Mouse (Mus musculus): ENCODE data around the gene Nedd4. TPM values are rescaled to one million over a fixed set of nuclear protein-coding genes. Genes with fewer than 3 reads are reported as not detected.

Nedd4 gene
- total RNA-seq, 2 experiments from 2014 or later: 288 to 318 TPM

DNA sequence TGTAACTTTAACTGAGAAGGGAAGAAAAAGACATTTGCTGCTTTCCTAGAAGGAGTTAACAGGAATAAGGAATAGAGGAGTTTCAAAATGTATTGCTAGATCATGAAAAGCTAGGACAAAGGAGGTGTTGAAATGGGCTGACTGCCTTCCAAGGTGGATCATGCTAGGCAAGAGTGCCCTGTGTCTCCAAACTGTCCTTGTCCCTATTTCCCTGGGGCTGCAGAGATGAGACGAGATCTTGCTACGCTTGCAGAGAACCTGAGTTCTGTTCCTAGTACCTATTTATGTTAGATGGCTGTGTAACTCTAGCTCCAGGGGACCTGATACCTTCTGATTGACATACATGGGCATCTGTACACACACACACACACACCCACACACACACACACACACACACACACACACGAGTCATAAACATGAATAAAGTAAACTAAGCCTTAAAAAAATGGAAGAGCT is 13.6 kb downstream of the Nedd4 start:
- DNase-seq (ENCODE audit: low spot score in 2 of 2): no peak

DNA sequence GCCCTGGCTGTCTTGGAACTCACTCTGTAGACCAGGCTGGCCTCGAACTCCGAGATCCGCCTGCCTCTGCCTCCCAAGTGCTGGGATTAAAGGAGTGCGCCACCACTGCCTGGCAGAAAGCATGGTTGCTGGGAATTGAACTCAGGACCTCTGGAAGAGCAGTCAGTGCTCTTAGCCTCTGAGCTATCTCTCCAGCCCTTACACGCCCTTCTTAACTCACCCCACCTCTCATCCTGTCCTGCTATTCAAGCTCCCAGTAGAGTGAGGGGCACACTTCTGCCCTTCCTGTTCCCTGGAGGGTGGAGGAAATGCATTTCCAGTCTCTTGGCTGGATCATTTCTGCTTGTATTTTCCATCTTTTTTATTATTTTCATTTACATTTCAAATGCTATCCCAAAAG is 15.5 kb downstream of the Nedd4 start:
- no peak for DNase-seq (ENCODE audit: low spot score in 2 of 2)

DNA sequence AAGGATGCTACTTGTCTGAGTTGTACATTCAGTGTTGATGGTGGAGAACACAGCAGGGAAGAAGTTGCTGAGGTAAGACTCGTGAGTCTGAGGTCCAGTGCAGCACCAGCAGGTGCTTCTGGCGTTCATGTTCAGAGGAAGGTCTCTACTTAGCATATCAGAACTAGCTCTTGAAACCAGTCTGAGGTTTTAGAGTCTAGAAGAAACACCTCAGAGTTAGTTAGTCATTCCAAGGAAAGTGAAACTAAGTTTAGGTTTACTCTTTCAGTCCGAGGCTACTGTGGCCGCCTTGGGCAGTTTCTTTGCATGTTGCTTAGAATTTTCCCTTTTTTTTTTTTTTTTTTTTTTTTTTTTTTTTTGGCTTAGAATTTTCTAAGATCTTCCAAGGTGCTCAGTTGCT is 16.6 kb downstream of the Nedd4 start:
- DNase-seq (ENCODE audit: low spot score in 2 of 2): no peak

DNA sequence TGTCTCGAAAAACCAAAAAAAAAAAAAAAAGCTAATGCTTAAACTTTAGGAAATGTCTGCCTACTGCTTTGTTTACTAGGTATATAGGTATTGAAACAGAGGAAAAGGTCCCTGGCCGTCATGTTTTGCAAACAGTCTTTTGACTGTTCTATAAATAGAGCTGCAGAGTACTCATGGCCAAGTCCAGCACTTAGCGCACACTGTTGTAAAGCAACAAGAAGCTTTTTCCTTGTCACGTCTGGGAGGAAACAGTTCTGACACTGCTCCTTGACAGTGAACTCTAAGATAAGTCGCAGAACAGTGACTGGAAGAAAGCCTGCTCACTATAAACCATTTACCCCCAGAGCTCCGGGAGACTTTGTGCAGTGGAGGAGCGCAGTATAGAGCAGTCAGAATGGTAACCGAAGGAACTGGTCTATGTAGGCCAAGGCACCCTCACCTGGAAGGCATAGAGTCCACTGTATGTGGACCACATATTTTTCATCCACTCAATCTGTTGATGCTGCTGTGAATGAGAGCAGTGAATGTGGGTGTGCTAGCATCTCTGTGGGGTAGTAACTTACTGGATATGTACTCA is 19.6 kb downstream of the Nedd4 start:
- no peak for DNase-seq (ENCODE audit: low spot score in 2 of 2)

GRCm38 (mm10) chr9:72683268-72683667 is 21.1 kb downstream of the Nedd4 start:
- DNase-seq (ENCODE audit: low spot score in 2 of 2): no peak

- DNase-seq (ENCODE audit: low spot score in 2 of 2): no peak
These were observed 23.1 kb downstream of the Nedd4 start for GRCm38 (mm10) chr9:72685231-72685630.

GRCm38 (mm10) chr9:72686506-72686905 is 24.4 kb downstream of the Nedd4 start:
- no peak for DNase-seq (ENCODE audit: low spot score in 2 of 2)

DNA sequence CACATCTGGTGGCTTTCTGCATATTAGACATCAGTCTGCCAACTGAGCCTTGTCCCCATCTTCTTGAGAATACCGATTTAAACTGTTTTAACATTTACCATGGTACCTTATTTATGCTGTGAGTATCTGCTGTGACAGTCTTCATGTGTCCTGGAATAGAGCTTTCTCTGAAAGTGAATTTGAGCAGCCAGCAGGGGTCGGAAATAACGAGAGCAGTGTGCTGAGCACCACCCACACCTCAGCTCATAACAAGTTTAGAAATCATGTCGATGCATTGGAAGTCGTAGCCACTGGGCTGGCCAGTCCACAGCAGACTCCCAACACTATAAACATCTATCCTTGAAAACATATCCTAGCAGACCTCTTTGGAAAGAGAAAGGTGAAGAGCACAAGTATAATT is 27.4 kb downstream of the Nedd4 start:
- no peak for DNase-seq (ENCODE audit: low spot score in 2 of 2)

DNA sequence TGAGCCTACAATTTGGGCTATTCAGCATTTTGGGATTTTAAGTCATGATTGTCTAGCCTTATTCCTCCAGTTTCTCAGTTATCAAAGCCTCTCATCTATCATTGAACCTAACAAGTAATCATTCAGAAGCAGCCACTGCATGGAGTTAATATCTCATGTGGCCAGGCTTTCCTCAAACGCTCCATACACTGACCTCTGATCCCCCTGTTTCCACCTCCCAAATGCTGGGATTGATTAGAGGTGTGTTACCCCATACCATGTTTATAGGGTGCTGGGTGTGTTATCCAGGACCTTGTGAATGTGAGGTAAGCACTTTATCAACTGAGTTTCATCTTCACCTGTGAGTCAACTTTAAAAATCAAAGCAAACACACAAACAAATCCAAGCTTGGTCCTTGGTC is 28.7 kb downstream of the Nedd4 start:
- no peak for DNase-seq (ENCODE audit: low spot score in 2 of 2)

DNA sequence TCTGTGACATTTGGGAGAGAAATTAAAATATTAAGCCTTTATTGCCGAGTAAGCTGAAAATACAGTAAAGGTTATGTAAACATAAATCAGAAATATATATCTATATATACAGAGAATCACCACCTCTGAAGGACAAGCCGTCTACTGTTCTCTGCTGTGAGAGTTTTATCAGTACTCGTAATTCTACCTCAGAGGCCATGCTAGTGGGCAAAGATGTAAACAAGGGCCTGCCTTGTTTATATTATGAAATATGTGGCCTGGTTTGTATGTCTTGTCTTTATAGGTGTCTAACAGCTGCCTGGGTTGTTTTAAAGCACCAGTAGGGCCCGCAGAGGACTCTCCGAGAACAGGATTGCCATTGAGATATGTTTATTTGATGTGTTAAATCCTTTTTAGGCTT is 29.8 kb downstream of the Nedd4 start:
- no peak for DNase-seq (ENCODE audit: low spot score in 2 of 2)

DNA sequence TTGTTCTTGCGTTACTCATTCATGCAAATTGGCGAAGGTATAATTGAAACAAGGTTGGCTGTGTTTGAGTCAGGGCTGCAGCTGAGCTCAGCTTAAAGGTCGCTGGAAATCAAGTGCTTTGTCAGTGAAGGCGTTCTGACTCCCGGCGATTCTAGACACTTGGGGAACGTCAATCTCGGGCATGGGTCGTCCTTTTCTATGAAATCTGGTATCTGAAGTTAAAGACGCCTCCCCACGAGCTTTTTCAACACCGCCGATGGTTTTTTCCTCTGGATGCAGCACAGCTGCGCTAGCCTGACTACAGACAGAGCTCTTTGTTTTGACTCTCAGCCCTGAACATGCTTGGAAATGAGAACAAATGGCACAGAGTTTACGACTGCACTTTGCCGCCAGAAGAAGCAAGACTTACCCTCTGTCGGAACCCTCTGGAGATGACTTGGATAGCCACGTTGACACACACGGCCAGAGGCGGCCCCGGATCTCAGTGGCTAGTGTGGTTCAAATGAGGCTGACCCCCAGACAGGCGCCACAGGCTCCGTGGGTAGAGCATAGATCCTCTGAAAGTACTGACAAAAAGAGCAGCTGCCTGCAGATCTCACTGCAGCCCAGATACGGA is 31.0 kb downstream of the Nedd4 start:
- DNase-seq (ENCODE audit: low spot score in 2 of 2): peak; percentile 24 to 32

DNA sequence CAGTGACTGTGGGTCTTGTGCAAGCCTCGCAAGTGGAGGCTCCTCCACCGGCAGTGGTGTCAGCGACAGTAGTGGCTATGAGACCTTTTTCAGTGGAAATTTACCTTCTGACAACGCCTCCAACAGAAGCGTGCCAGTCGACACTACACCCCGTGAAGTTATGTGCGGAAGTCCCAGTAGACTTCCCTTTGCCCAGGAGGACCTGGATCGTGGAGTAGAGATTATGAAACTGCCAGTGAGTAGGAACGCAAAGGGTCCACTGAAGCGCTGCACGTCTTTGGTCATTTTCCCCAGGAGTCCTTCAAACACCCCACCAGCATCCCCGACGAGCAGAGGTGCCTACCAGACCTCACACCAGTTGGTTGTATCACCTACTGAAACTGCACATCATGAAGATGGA is 31.7 kb downstream of the Nedd4 start:
- no peak for DNase-seq (ENCODE audit: low spot score in 2 of 2)

GRCm38 (mm10) chr9:72696508-72696907 is 34.4 kb downstream of the Nedd4 start:
- no peak for DNase-seq (ENCODE audit: low spot score in 2 of 2)

DNA sequence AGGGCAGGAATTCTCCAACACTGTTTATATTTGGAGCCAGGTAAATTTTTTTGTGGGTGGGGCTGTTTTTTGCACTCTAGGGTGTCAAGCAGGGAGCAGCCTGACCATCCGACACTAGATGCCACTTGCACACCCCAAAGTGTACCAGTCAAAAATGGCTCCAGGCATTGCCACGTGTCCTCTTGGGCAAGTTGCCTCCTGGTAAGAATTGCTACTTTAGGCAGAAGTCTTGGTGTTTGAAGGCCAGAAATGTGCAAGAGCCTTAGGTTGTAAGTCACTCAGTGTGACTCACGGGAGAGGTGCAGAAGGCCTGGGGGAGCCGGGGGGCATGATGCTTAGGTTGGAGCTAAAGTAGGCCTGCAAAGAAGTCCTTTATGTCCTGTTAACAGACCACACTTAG is 35.6 kb downstream of the Nedd4 start:
- DNase-seq (ENCODE audit: low spot score in 2 of 2): no peak

DNA sequence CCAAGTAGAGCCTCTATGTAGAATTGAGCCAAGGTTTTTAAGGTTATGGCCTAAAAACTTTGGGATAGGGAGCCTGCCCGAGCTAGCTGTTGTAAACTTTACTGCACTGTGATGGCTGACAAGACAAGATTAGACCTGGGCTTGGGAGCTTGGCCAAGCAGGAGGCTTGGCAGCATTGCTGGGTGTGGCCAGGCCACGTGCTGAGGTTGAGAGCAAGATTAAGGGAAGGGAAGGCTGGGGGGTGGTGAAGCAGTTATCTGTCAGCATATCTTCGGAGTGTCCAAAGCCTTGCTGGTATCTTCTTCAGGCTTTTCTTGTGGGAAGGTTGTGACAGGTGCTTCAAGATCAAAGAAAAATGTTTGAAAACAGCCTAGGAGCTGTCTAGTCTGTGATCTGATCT is 37.6 kb downstream of the Nedd4 start:
- DNase-seq (ENCODE audit: low spot score in 2 of 2): no peak

DNA sequence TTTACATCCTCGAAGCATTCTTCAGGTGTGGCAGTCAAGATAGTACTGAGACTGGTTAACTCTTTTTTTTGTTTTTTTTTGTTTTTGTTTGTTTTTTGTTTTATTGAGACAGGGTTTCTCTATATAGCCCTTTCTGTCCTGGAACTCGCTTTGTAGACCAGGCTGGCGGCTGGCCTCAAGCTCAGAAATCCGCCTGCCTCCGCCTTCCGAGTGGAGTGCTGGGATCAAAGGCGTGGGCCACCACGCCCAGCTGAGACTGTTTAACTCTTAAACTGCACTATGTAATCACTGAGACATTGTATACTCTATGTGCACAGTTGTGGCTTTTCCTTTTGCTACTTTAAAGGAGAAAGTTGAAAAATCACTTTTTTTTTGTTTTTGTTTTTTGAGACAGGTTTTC is 39.3 kb downstream of the Nedd4 start:
- DNase-seq (ENCODE audit: low spot score in 2 of 2): no peak

GRCm38 (mm10) chr9:72702075-72702474 is 39.9 kb downstream of the Nedd4 start:
- DNase-seq (ENCODE audit: low spot score in 2 of 2): no peak

DNA sequence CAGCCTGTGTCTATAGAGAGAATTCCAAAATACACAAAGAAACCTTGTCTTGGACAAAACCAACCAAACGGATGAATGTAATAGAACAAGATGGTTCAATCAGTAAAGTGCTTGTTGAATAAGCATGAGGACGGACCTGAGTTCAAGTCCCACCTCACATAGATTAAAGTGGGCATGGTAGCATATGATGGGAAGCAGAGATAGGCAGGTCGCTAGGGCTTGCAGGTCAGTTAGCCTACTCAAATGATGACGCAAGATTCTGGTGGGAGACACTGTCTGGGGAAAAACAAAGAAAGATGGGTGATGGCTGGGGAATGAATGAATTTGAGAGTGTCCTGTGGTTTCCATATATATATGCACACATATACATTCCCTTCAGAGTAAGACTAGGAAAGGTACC is 41.0 kb downstream of the Nedd4 start:
- DNase-seq (ENCODE audit: low spot score in 2 of 2): no peak

DNA sequence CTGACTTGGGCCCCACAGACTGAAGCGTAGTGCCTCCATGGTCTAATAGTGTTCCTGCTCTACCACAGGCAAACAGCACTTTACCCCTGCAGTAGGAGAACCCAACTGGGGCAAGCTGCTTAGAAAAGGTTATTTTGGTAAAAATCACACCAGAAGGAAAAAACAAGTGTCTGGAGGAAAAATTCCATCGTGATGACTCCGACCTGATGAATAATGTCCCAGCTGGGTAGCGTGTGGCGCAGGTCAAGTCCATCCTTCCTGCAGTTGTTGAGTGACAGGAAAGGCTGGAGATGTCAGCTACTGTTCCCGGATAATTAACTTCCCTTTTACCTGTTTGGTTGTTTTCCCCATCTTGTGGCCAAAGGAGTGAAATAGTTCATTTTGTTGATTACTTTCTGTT is 41.6 kb downstream of the Nedd4 start:
- no peak for DNase-seq (ENCODE audit: low spot score in 2 of 2)

- no peak for DNase-seq (ENCODE audit: low spot score in 2 of 2)
These were observed 43.1 kb downstream of the Nedd4 start for GRCm38 (mm10) chr9:72705270-72705669.

GRCm38 (mm10) chr9:72707999-72708398 is 45.9 kb downstream of the Nedd4 start:
- no peak for DNase-seq (ENCODE audit: low spot score in 2 of 2)

DNA sequence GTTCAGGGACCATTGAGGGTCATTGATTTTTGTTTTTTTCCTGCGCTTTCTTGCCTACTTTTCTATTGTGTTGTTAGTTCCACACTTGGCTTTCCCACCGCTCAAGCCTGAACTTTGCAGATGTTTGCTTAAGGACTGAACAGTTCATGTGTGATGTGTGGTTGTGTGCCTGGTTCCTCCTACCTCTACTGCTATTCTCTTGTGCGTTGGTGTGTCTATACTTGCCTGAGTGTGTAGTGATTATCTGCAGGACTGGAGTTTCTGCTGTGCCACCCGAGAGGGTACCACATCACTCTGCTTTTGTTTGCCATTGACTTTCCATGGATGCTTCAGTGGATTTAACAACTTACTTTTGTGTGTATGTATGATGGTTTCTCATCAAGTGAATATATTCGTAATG is 46.5 kb downstream of the Nedd4 start:
- DNase-seq (ENCODE audit: low spot score in 2 of 2): no peak

GRCm38 (mm10) chr9:72710060-72710459 is 47.9 kb downstream of the Nedd4 start:
- no peak for DNase-seq (ENCODE audit: low spot score in 2 of 2)

Measured in layer of hippocampus, postnatal 14 days (tissue).